Mouse (Mus musculus) heart, embryonic 13.5 days (tissue): ENCODE results near the gene 4931422A03Rik. TPM values are rescaled to one million over a fixed set of nuclear protein-coding genes. Genes with fewer than 3 reads are reported as not detected.
"Not testable (repeated sequence)": the region's sequence is repeated elsewhere in the genome, so short reads cannot be mapped to it uniquely, and the experiment has no call there.

Experiments used
- ATAC-seq: fragments of 200-750 bp; cut with Nextera tagmentation; 2 replicates; pipeline ENCODE4 v1.8.0; 2017; ENCODE audit warnings: moderate TSS enrichment; ENCODE audit not compliant: insufficient number of reproducible peaks, low FRiP score, low TSS enrichment; ENCODE audit errors: extremely low read depth
- H3K27ac ChIP-seq: fragments of 300-500 bp; sonication (generic); replicated peaks from 2 replicates; pipeline ENCODE4 v1.5.1; 2015; ENCODE audit warnings: moderate library complexity, mild to moderate bottlenecking, inconsistent platforms
- H3K27me3 ChIP-seq: fragments of 300-500 bp; sonication (generic); replicated peaks from 2 replicates; pipeline ENCODE4 v1.6.1; 2015; ENCODE audit warnings: mild to moderate bottlenecking, inconsistent platforms
- H3K36me3 ChIP-seq: fragments of 300-500 bp; sonication (generic); 2 replicates; pipeline ENCODE4 v1.6.1; 2015; ENCODE audit warnings: mild to moderate bottlenecking, inconsistent platforms
- H3K4me1 ChIP-seq: fragments of 300-500 bp; sonication (generic); 2 replicates; pipeline ENCODE4 v1.6.1; 2015; ENCODE audit warnings: inconsistent platforms
- H3K4me2 ChIP-seq: fragments of 300-500 bp; sonication (generic); 2 replicates; pipeline ENCODE4 v1.6.1; 2015; ENCODE audit warnings: inconsistent platforms, mild to moderate bottlenecking, moderate library complexity
- H3K4me3 ChIP-seq: fragments of 300-500 bp; sonication (generic); 2 replicates; pipeline ENCODE4 v1.5.1; 2015; ENCODE audit warnings: moderate library complexity, mild to moderate bottlenecking, inconsistent platforms
- H3K9ac ChIP-seq: fragments of 300-500 bp; sonication (generic); 2 replicates; pipeline ENCODE4 v1.6.1; 2015; ENCODE audit warnings: inconsistent platforms, mild to moderate bottlenecking, moderate library complexity
- H3K9me3 ChIP-seq: fragments of 300-500 bp; sonication (generic); 2 replicates; pipeline ENCODE4 v1.6.1; 2016; ENCODE audit warnings: inconsistent platforms
- WGBS: fragments of 180-500 bp; shearing (Covaris S2); methylation state at CpG from one replicate; pipeline ENCODE4 v1.1.7; 2015; ENCODE audit warnings: mixed read lengths; 5-methylcytosine and 5-hydroxymethylcytosine counted together
- polyA plus RNA-seq: library from polyadenylated mRNA; unstranded; fragments of >200 nt; fragmentation: Nextera tagmentation; extraction: Ambion mirVana; gene quantifications from 2 replicates; pipeline ENCODE4 v1.2.1, GENCODE M21; 2015

The 4931422A03Rik gene
- 1.6 and 1.9 TPM in 2 replicates for polyA plus RNA-seq

- Histone ChIP-seq H3K27me3 (no peaks in the 10 kb centered on the region), H3K36me3 (peaks cover 16% of the 10 kb centered on the region), H3K4me1 (peaks cover 29% of the 10 kb centered on the region), H3K27ac (peak within 1 kb of the TSS; percentile 77), H3K9me3 (no peaks in the 10 kb centered on the region), H3K9ac (peak within 1 kb of the TSS; percentile 98), H3K4me3 (peak within 1 kb of the TSS; percentile 89), H3K4me2 (peak within 1 kb of the TSS; percentile 91)
- 0 out of 2 replicates have a peak, but pooled peaks have one; percentile 51 for ATAC-seq
- under 1% methylated on average over 32 of the region's 32 CpGs for WGBS
Observed at GRCm38 (mm10) chr2:104028139-104028723, at the start of gene 4931422A03Rik. 4931422A03Rik (minus strand) TSS chr2:104028361.

GRCm38 (mm10) chr2:104069704-104070185, 41.6 kb upstream of the 4931422A03Rik start, which contains the start of gene Cd59b:
Cd59b (plus strand) TSS chr2:104069849.
- H3K4me2 ChIP-seq: peak within 1 kb of the TSS; percentile 69
- ATAC-seq: peak; percentile 46; the same call in 1 of the 2 replicates
- WGBS: 8% methylated on average over 13 of the region's 13 CpGs

GRCm38 (mm10) chr2:104068450-104068849, 40.3 kb upstream of the 4931422A03Rik start, which contains the start of gene Gm10799:
Gm10799 (minus strand) TSS chr2:104068550.
- H3K4me3 ChIP-seq, H3K9ac ChIP-seq, ATAC-seq, H3K27me3 ChIP-seq, H3K4me2 ChIP-seq, H3K27ac ChIP-seq, H3K36me3 ChIP-seq, H3K9me3 ChIP-seq: not testable (repeated sequence)
- WGBS: 67% methylated on average over 7 of the region's 7 CpGs
- H3K4me1 ChIP-seq: peaks cover 12% of the 10 kb centered on the region

More at GRCm38 (mm10) chr2:104069704-104070185, 41.6 kb upstream of the 4931422A03Rik start, which contains the start of gene Cd59b:
- H3K4me3 ChIP-seq: peak within 1 kb of the TSS; percentile 53
- H3K27ac ChIP-seq: 0 out of 2 replicates have a peak within 1 kb of the TSS, but pooled peaks have one; percentile 39
- H3K27me3 ChIP-seq: no peaks in the 10 kb centered on the region
- peak within 1 kb of the TSS; percentile 65 for H3K9ac ChIP-seq
- H3K36me3 ChIP-seq: no peaks in the 10 kb centered on the region
- H3K4me1 ChIP-seq: peaks cover 12% of the 10 kb centered on the region
- no peaks in the 10 kb centered on the region for H3K9me3 ChIP-seq

GRCm38 (mm10) chr2:104065526-104065925, 37.4 kb upstream of the 4931422A03Rik start, which contains the start of gene Gm10912:
Gm10912 (plus strand) TSS chr2:104065826.
- not testable (repeated sequence) for H3K4me2 ChIP-seq, ATAC-seq, H3K27ac ChIP-seq, H3K9ac ChIP-seq, H3K9me3 ChIP-seq, H3K27me3 ChIP-seq, H3K4me3 ChIP-seq
- peaks cover 29% of the 10 kb centered on the region for H3K36me3 ChIP-seq
- 78% methylated on average over 6 of the region's 6 CpGs for WGBS
- peaks cover 12% of the 10 kb centered on the region for H3K4me1 ChIP-seq

GRCm38 (mm10) chr2:104064152-104064551, 36.0 kb upstream of the 4931422A03Rik start:
- WGBS: 74% methylated on average over 2 of the region's 2 CpGs
- H3K4me3 ChIP-seq: no peak overlapping the region
- no peak overlapping the region for H3K9ac ChIP-seq
- H3K4me1 ChIP-seq: peaks cover 4% of the 10 kb centered on the region; the same call in 1 of the 2 replicates
- no peaks in the 10 kb centered on the region for H3K27me3 ChIP-seq
- peaks cover 40% of the 10 kb centered on the region for H3K36me3 ChIP-seq
- no peak for ATAC-seq
- H3K9me3 ChIP-seq: no peaks in the 10 kb centered on the region
- no peak overlapping the region for H3K4me2 ChIP-seq
- no peak overlapping the region for H3K27ac ChIP-seq

- Histone ChIP-seq H3K9ac (no peak overlapping the region), H3K4me2 (no peak overlapping the region), H3K4me3 (no peak overlapping the region), H3K36me3 (peaks cover 50% of the 10 kb centered on the region), H3K27ac (no peak overlapping the region), H3K27me3 (no peaks in the 10 kb centered on the region), H3K4me1 (no peaks in the 10 kb centered on the region), H3K9me3 (no peaks in the 10 kb centered on the region)
- no peak for ATAC-seq
Observed at GRCm38 (mm10) chr2:104062665-104063064, 34.5 kb upstream of the 4931422A03Rik start.

GRCm38 (mm10) chr2:104060996-104061395, 32.8 kb upstream of the 4931422A03Rik start:
- no peak overlapping the region for H3K4me2 ChIP-seq
- 96% methylated on average over 6 of the region's 6 CpGs for WGBS

GRCm38 (mm10) chr2:104059786-104060185, 31.6 kb upstream of the 4931422A03Rik start:
- no peak overlapping the region for H3K4me2 ChIP-seq
- 77% methylated on average over 10 of the region's 10 CpGs for WGBS
- H3K9ac ChIP-seq: no peak overlapping the region
- no peak for ATAC-seq
- no peaks in the 10 kb centered on the region for H3K27me3 ChIP-seq
- no peaks in the 10 kb centered on the region for H3K4me1 ChIP-seq
- no peaks in the 10 kb centered on the region for H3K9me3 ChIP-seq
- peaks cover 64% of the 10 kb centered on the region for H3K36me3 ChIP-seq
- H3K27ac ChIP-seq: no peak overlapping the region
- no peak overlapping the region for H3K4me3 ChIP-seq

More at GRCm38 (mm10) chr2:104060996-104061395, 32.8 kb upstream of the 4931422A03Rik start:
- Histone ChIP-seq H3K27ac (no peak overlapping the region), H3K9me3 (no peaks in the 10 kb centered on the region), H3K36me3 (peaks cover 53% of the 10 kb centered on the region), H3K4me3 (no peak overlapping the region), H3K27me3 (no peaks in the 10 kb centered on the region), H3K9ac (no peak overlapping the region), H3K4me1 (no peaks in the 10 kb centered on the region)
- ATAC-seq: no peak

- H3K36me3 ChIP-seq: peaks cover 73% of the 10 kb centered on the region
- no peak overlapping the region for H3K27ac ChIP-seq
- no peak overlapping the region for H3K4me3 ChIP-seq
- no peaks in the 10 kb centered on the region for H3K4me1 ChIP-seq
- H3K9ac ChIP-seq: no peak overlapping the region
- no peak for ATAC-seq
- H3K9me3 ChIP-seq: no peaks in the 10 kb centered on the region
- H3K27me3 ChIP-seq: no peaks in the 10 kb centered on the region
- no peak overlapping the region for H3K4me2 ChIP-seq
- WGBS: 92% methylated on average over 4 of the region's 4 CpGs
Observed at GRCm38 (mm10) chr2:104058954-104059353, 30.8 kb upstream of the 4931422A03Rik start.

- Histone ChIP-seq H3K4me1 (no peaks in the 10 kb centered on the region), H3K27ac (no peak overlapping the region), H3K36me3 (peaks cover 75% of the 10 kb centered on the region), H3K9ac (no peak overlapping the region), H3K4me2 (no peak overlapping the region), H3K9me3 (no peaks in the 10 kb centered on the region), H3K27me3 (no peaks in the 10 kb centered on the region), H3K4me3 (no peak overlapping the region)
- 82% methylated on average over 1 of the region's 1 CpGs for WGBS
- no peak for ATAC-seq
Observed at GRCm38 (mm10) chr2:104058381-104058780, 30.2 kb upstream of the 4931422A03Rik start.

GRCm38 (mm10) chr2:104044479-104045080, 16.4 kb upstream of the 4931422A03Rik start:
- 42% methylated on average over 1 of the region's 1 CpGs for WGBS
- ATAC-seq: no peak
- no peaks in the 10 kb centered on the region for H3K27me3 ChIP-seq
- peaks cover 6% of the 10 kb centered on the region; the same call in 1 of the 2 replicates for H3K4me1 ChIP-seq
- H3K9me3 ChIP-seq: no peaks in the 10 kb centered on the region
- no peak overlapping the region for H3K9ac ChIP-seq
- H3K27ac ChIP-seq: no peak overlapping the region
- no peak overlapping the region for H3K4me3 ChIP-seq
- no peak overlapping the region for H3K4me2 ChIP-seq
- peaks cover 64% of the 10 kb centered on the region for H3K36me3 ChIP-seq
